Mouse (Mus musculus) embryo, embryonic 11 days (tissue): Measurements from ENCODE around the gene Mpzl1.
A peak's percentile ranks its signal among the peaks of the same experiment; 100 is the strongest.

ENCODE experiments used
- DNase-seq: peaks from one replicate; pipeline ENCODE4 v3.0.0-alpha.2; 2015

The Mpzl1 gene

GRCm38 (mm10) chr1:165655022-165655421, 20.7 kb upstream of the Mpzl1 start:
- no peak for DNase-seq

- DNase-seq = no peak
These were observed 19.0 kb upstream of the Mpzl1 start for GRCm38 (mm10) chr1:165653126-165653885.

GRCm38 (mm10) chr1:165652507-165652906, 18.2 kb upstream of the Mpzl1 start:
- no peak for DNase-seq

- DNase-seq = no peak
These were observed 16.8 kb upstream of the Mpzl1 start for GRCm38 (mm10) chr1:165651158-165651557.

GRCm38 (mm10) chr1:165645102-165645501, 10.8 kb upstream of the Mpzl1 start:
- DNase-seq = no peak

- DNase-seq = no peak
These were observed 9.4 kb upstream of the Mpzl1 start for GRCm38 (mm10) chr1:165643735-165644134.

GRCm38 (mm10) chr1:165642780-165643311, 8.5 kb upstream of the Mpzl1 start:
- peak; percentile 87 for DNase-seq

GRCm38 (mm10) chr1:165641786-165642771, 7.7 kb upstream of the Mpzl1 start:
- peak; percentile 88 for DNase-seq

GRCm38 (mm10) chr1:165641271-165641771, 7.0 kb upstream of the Mpzl1 start:
- peak; percentile 77 for DNase-seq

- DNase-seq = no peak
These were observed 2.0 kb upstream of the Mpzl1 start for GRCm38 (mm10) chr1:165636289-165636688.

- peak; percentile 54 for DNase-seq
These were observed 938 bp upstream of the Mpzl1 start for GRCm38 (mm10) chr1:165635055-165635897.

GRCm38 (mm10) chr1:165633345-165633744, 993 bp downstream of the Mpzl1 start:
- no peak for DNase-seq

GRCm38 (mm10) chr1:165631136-165631535, 3.2 kb downstream of the Mpzl1 start:
- no peak for DNase-seq

GRCm38 (mm10) chr1:165629975-165630374, 4.4 kb downstream of the Mpzl1 start:
- no peak for DNase-seq

GRCm38 (mm10) chr1:165628603-165629002, 5.7 kb downstream of the Mpzl1 start:
- no peak for DNase-seq

GRCm38 (mm10) chr1:165625896-165626295, 8.4 kb downstream of the Mpzl1 start:
- DNase-seq = no peak

- DNase-seq = no peak
These were observed 9.3 kb downstream of the Mpzl1 start for GRCm38 (mm10) chr1:165625058-165625457.

GRCm38 (mm10) chr1:165618201-165618624, 16.1 kb downstream of the Mpzl1 start:
- no peak for DNase-seq

GRCm38 (mm10) chr1:165617166-165617891, 17.0 kb downstream of the Mpzl1 start:
- DNase-seq = peak; percentile 62

GRCm38 (mm10) chr1:165616652-165617051, 17.7 kb downstream of the Mpzl1 start:
- no peak for DNase-seq

GRCm38 (mm10) chr1:165614793-165615192, 19.5 kb downstream of the Mpzl1 start:
- DNase-seq = no peak
